Mouse (Mus musculus) ovary, adult 10 weeks (tissue): Measurements from ENCODE around the gene Npas1. TPM values are rescaled to one million over a fixed set of nuclear protein-coding genes. Genes with fewer than 3 reads are reported as not detected.

Experiments
- polyA plus RNA-seq: library from polyadenylated mRNA; stranded (reverse); fragments of 350-450 nt; fragmentation: Illumina TruSeq; extraction: RNeasy Lipid Tissue Mini Kit (QIAGEN cat#74804); gene quantifications from one replicate; pipeline ENCODE4 v1.2.3, GENCODE M21; 2014

The Npas1 gene
- not detected for polyA plus RNA-seq

GRCm38 (mm10) chr7:16477628-16478027 lies at the start of gene Npas1:
Gene Npas1, minus strand, starts transcription at chr7:16477728.

GRCm38 (mm10) chr7:16452587-16453073 lies 24.9 kb downstream of the Npas1 start, which contains the start of gene Tmem160:
Gene Tmem160, plus strand, starts transcription at chr7:16452779.

Other genes starting within 250 kb of the Npas1 start
- gene C5ar2, start 233.6 kb downstream of the Npas1 start, polyA plus RNA-seq, result 0.46 TPM
- gene C5ar1, start 218.2 kb downstream of the Npas1 start, polyA plus RNA-seq, result 4.9 TPM
- gene Inafm1, start 204.1 kb downstream of the Npas1 start, polyA plus RNA-seq, result 2.3 TPM
- gene Ccdc9, start 190.9 kb downstream of the Npas1 start, polyA plus RNA-seq, result 15.1 TPM
- not detected for gene Bbc3, start 169.3 kb downstream of the Npas1 start, polyA plus RNA-seq
- 78.9 TPM for gene Sae1, start 89.9 kb downstream of the Npas1 start, polyA plus RNA-seq
- gene Zc3h4, start 76.8 kb downstream of the Npas1 start, polyA plus RNA-seq, result 6.2 TPM
- not detected for gene Tmem160, start 24.9 kb downstream of the Npas1 start, polyA plus RNA-seq
- gene Arhgap35, start 137.3 kb upstream of the Npas1 start, polyA plus RNA-seq, result 62.3 TPM
- not detected for gene Ceacam15, start 198.0 kb upstream of the Npas1 start, polyA plus RNA-seq
- gene Ceacam9, start 244.2 kb upstream of the Npas1 start, polyA plus RNA-seq, result not detected